Mouse (Mus musculus): ENCODE results near the gene Btnl6.
"Not testable (repeated sequence)": the region's sequence is repeated elsewhere in the genome, so short reads cannot be mapped to it uniquely, and the experiment has no call there.

Gene Btnl6

DNA sequence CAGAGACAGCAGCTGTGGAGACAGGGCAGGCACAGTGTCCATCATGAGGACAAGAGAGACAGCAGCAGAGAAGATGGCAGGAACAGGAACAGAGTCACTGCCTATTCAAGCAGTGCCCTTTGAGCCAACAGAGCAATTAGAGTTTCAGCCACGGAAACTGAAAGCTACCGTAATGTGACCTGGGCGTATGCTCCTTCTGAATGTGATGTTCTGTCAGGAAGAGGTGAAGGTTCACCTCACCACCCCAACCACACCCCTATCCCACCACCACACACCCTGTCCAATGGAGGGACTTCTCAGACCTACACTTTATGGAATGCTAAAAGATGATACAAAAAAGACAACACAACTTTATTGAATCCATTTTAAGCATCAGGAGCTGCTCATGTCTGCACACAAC, 19.8 kb downstream of the Btnl6 start:
- not testable (repeated sequence) for DNase-seq (ENCODE audit: low spot score in 2 of 2)

DNA sequence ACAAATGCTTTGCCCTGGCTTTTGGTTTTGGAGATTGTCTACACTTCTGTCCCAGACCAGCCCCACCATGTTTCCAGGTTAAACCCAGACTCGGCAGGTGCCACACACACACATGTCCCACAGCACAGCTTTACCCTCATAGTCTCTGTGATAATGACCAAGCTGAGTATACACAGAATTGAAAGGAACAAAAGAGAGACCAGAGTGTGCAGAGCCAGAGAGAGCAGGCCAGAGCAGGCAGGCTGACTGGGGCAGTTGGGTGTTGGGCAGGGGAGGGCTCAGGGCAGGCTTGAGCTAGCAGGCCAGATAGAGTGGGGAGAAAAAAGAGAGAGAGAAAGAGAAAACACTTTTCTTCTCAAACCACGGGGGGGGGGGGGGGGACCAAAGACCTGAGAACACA, 20.6 kb downstream of the Btnl6 start:
- no peak for DNase-seq (ENCODE audit: low spot score in 2 of 2)

DNA sequence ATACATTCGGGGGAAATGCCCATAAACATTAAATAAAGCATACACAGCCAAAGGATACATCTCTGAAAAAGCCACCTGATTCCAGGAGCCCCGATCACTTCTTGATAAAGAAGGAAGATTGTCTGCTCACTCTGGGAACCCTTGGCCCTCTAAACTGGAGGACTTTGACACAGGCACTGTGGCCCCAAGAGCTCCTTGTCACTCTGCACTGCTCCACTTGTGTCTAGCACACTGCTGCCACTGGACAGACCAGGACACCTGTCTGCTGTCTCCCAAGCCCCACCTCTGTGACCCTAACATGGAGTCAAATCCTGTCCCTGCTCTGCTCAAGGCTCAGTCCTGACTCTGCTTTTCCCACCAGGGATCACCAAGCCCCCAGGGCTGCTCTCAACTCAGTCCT, 22.0 kb downstream of the Btnl6 start:
- not testable (repeated sequence) for DNase-seq (ENCODE audit: low spot score in 2 of 2)

DNA sequence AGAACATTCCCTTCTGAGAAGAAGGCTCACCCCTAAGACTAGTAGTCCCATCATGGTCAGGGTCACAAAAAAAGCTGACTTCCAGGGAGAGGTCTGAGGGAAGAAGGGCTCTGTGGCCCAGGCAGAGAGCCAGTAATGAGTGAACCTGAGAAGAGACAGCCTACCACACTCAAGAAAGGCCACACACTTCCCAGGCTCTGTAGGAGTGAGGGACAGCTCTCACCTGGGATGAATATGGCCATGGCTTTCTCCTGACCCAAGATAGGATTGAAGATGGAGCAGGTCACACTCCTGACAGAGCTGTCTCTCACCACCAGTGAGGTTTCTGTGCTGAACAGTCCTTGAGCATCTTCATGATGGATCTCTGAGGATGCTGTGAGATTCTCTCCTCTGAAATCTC, 24.4 kb downstream of the Btnl6 start:
- DNase-seq (ENCODE audit: low spot score in 2 of 2): no peak

DNA sequence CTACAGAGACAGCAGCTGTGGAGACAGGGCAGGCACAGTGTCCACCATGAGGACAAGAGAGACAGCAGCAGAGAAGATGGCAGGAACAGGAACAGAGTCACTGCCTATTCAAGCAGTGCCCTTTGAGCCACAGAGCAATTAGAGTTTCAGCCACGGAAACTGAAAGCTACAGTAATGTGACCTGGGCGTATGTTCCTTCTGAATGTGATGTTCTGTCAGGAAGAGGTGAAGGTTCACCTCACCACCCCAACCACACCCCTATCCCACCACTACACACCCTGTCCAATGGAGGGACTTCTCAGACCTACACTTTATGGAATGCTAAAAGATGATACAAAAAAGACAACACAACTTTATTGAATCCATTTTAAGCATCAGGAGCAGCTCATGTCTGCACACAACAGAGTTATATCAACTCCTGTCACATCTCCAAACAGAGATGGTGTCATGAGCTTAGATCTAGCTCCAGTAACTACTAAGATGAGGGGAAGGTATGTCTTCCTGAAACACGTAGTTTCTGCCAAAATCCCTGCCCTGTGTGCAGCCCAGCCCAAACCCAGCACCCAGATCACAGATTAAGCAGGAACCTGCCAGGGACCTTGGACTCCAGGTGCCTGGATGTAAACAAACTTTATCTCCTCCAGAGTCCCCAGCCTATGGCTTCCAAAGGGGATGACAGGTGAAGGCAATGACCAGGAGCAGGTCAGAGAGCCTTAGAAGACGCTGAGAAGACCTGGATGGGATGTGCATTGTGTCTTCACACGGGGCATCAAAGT, 39.7 kb downstream of the Btnl6 start, which contains the start of gene Btnl4:
TSS of gene Btnl4 (minus strand) at position 81 of the 776 bp plus-strand sequence.
- DNase-seq (ENCODE audit: low spot score in 2 of 2): not testable (repeated sequence)

DNA sequence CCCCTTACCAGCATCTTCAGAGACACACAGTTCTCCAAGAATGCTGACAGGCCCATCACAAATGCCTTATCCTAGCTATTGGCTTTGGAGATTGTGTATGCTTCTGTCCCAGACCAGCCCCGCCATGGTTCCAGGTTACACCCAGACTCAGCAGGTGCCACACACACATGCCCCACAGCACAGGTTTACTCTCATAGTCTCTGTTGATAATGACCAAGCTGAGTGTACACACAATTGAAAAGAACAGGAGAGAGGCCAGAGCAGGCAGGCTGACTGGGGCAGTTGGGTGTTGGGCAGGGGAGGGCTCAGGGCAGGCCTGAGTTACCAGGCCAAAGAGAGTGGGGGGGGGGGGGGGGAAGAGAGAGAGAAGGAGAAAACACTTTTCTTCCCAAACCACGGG, 40.7 kb downstream of the Btnl6 start:
- no peak for DNase-seq (ENCODE audit: low spot score in 2 of 2)

DNA sequence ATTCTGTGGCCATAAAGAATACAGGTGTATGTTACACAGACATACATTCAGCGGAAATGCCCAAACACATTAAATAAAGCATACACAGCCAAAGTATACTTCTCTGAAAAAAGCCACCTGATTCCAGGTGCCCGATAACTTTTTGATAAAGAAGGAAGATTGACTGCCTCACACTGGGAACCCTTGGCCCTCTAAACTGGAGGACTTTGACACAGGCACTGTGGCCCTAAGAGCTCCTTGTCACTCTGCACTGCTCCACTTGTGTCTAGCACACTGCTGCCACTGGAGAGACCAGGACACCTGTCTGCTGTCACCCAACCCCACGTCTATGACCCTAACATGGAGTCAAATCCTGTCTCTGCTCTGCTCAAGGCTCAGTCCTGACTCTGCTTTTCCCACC, 42.1 kb downstream of the Btnl6 start:
- DNase-seq (ENCODE audit: low spot score in 2 of 2): no peak

DNA sequence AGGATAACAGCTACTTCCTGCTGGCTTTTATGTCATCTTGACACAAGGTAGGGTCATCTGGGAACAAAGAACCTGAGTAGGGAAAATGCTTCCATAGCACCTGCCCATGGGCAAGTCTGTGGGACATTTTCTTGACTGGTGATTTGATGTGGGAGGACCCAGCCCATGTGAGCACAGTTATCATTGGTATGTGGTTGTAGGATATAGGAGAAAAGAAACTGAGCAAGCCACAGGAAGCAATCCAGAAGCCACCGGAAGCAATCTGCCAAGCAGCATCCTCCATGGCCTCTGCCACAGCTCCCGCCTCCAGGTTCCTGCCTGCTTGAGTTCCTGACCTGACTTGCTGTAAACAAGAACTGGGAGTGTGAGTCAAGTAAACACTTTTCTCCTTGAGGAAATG, 46.7 kb downstream of the Btnl6 start:
- DNase-seq (ENCODE audit: low spot score in 2 of 2): no peak

DNA sequence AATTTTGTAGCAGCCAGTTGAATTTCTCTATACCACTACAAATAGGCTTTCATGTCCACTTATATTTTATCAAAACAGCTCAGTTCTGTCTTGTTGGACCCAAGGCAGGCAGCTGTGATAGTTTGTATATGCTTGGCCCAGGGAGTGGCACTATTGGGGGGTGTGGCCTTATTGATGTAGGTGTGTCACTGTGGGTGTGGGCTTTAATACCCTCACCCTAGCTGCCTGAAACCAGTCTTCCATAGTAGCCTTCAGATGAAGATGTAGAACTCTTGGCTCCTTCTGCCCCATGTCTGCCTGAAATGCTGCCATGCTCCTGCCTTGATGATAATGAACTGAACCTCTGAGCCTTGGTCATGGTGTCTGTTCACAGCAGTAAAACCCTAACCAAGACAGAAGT, 51.2 kb downstream of the Btnl6 start:
- not testable (repeated sequence) for DNase-seq (ENCODE audit: low spot score in 2 of 2)

DNA sequence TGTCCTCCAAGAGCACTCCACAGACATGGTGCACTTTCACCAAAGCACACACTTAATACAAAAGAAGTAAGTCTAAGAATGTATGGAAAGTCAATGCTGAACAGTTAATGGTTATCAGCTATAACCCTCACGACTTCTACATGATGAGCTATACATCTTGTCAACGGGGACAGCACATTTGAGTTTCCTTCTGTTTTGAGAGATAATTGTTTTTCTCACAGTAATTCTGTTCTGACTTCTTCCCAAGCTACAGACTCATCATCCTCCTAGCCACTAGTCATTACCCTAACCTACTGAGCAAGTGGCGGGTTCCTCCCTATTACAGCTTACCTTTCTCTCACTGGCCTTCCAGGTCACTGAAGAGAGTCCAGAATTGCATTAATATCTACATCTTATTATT, 57.9 kb downstream of the Btnl6 start:
- no peak for DNase-seq (ENCODE audit: low spot score in 2 of 2)
